Mouse (Mus musculus) cerebellum, postnatal 14 days (tissue): ENCODE measurements around the gene Wdr6.
A peak's percentile ranks its signal among the peaks of the same experiment; 100 is the strongest.
"Not testable (repeated sequence)": the region's sequence is repeated elsewhere in the genome, so short reads cannot be mapped to it uniquely, and the experiment has no call there.

Experiments used
- DNase-seq, 2 experiments: peaks; one replicate each; pipeline ENCODE4 v3.0.0; 2021; ENCODE audit warnings: mixed read lengths in 2 of 2

Gene Wdr6

DNA sequence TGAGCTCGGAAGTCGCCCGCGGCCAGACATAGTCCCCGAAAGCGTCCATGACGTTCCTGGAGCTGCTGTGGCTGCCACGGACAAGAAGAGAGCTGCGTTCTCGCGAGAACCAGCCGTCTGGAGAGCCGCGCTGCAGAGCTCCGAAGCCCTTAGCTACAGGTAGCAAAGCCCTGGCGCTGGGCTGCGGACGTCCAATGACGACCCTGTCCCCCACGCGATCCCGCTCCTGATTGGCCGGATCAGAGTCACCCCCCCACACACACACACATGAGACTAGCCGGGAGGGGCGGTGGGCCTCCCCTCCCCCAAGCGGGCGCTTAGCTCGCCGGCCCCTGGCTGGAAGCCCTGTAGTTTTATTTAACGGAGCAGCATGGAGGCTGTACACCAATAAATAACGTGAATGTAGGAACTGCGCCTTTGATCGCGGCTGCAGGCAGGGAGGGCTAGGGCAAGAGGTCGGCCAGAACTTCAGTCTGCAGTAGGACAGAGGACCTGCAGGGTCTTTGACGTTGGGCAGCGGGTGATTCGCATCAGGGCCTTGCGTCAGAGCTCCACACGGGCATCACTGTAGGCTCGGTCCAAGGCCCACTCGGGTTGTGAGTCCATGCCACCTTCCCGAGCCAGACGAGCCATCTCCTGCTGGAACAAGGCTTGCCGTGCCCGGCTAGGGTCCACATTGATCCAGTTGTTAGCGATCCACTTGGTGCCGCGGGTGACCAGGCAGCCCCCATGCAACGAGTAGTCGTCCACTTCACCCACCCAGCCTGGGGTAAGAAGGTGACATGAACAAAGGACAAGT is at the start of gene Wdr6:
Gene Wdr6 (minus strand): TSS at position 195 of the 799 bp plus-strand sequence.
- peak; percentile 95 for DNase-seq

DNA sequence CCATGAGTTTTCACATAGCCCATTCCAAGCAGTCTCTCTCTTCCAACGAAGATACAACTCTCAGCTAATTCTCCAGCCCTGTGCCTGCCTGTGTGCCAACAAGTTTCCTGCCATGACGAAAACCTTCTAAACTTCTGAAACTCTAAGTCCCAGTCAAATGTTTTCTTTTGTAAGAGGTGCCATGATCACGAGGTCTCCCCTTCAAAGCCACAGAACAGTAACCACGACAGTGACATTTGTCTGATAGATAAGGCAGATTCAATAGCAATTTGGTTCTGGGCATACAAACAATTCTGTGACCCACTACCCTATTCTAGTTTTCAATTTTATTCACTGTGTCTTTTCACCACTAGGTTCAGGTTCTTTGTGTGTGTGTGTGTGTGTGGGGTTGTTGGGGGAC is 49.6 kb upstream of the Wdr6 start:
- no peak for DNase-seq

DNA sequence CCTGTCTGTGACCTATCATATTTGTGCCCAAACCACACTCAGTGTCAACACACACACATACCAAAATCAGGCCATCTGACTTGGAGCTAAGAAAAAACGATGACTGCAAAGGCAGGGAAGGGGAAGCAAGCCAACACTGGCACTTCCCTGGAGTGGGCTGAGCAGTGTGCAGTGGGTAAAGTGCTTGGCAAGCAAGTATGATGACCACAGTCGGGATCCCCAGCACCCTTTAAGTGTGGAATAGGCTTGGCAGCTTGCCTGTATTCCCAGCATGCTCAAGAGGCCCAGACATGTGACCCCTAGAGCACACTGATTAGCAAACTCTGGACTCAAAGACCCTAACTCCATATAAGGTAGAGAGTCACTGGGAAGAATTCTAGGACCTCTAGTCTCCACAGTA is 48.0 kb upstream of the Wdr6 start:
- DNase-seq, result peak; percentile 39 to 44

DNA sequence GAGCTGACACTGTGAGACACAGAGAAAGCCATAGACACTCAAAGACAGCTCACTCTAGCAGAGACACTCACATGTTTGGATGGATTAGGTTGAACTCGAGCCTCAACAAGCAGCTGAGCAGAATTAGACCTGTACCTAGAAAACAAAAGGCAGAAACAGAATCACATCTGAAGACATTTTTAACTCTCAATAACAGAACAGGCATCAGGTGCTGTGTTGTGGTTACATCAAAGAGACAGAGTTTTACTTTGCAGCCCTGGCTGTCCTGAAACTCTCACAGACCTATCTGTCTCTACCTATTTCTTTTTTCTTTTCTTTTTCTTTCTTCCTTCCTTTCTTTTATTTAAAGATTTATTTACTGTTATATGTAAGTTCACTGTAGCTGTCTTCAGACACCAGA is 38.8 kb upstream of the Wdr6 start:
- no peak for DNase-seq

DNA sequence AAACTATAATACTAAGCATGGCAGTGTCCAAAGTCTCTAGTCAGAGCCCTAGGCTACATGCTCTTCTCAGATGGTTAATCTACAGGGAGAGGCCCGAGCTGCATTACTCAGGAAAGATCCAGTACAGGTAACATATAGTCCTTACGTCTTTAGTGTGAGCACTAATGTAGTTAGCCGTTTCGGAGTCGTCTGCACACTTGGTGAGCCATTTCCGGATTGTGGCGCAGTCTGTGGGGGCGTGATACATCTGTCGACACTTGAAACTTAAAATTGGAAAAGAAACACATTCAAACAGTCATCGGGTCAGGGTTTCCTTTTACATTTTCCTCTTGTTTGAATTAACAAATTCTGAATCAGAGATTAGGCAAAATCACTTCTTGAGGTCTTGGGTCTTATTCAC is 32.9 kb upstream of the Wdr6 start:
- no peak for DNase-seq

DNA sequence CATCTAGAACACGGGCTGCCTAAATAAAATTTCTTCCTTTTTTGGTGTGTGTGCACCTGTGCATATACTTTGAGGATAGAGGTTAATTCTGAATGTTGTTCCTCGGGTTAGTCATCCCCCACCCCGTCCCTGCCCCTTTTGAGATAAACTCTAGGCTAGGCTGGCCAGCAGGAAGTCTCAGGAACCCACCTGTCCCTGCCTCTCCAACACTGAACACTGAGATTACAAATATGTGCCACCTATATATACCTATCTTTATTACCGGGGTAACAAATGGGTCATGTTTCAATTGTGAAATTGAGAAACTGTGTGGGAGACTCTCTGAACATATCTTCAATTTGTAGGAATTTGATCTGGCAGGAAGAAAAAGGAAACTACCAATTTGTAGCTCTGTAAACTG is 30.4 kb upstream of the Wdr6 start:
- no peak for DNase-seq

DNA sequence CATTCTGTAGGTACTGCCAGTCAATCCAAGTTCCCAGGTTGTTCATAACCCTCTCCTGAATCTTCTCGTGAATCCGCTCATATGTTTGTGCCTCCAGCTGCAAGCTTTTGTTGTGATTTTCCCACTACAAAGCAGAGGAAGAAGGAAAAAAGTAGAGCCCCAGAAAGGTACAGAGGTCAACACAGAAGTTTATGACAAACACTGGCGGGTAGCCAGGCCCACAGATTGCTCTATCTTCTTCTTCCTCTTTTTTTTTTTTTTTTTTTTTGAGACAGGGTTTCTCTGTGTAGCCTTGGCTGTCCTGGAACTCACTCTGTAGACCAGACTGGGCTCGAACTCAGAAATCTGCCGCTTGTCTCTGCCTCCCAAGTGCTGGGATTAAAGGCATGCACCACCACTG is 29.4 kb upstream of the Wdr6 start:
- not testable (repeated sequence) for DNase-seq

DNA sequence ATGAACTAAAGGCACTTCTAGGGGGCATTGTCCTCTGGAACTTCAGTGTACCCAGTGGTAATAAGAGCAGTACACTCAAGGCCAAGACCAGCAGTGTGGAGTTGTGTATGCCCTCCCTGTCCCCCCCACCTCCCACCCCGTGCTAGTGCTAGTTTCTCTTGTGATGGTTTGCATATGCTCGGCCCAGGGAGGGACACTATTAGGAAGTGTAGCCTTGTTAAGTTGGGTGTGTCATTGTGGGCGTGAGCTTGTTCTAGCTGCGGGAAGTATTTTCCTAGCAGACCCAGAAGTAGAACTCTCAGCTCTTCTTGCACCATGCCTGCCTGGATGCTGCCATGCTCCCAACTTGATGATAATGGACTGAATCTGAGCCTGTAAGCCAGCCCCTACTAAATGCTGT is 23.4 kb upstream of the Wdr6 start:
- no peak for DNase-seq

DNA sequence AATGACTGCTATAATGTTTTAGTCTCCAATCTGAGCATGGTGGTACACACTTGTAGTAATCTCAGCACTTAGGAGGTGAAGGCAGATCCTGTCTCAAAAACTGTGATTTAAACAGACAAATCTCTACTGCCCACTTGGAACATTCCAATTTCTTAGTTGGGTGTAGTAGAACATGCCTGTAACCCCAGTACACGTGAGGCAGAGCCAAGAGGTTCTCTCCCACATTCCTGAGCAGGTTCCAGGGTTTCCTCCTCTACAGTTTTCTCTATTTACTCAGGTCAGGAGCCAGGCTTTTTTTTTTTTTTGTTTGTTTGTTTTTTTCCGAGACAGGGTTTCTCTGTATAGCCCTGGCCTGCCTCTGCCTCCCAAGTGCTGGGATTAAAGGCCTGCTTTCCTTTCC is 21.5 kb upstream of the Wdr6 start:
- DNase-seq, result no peak

DNA sequence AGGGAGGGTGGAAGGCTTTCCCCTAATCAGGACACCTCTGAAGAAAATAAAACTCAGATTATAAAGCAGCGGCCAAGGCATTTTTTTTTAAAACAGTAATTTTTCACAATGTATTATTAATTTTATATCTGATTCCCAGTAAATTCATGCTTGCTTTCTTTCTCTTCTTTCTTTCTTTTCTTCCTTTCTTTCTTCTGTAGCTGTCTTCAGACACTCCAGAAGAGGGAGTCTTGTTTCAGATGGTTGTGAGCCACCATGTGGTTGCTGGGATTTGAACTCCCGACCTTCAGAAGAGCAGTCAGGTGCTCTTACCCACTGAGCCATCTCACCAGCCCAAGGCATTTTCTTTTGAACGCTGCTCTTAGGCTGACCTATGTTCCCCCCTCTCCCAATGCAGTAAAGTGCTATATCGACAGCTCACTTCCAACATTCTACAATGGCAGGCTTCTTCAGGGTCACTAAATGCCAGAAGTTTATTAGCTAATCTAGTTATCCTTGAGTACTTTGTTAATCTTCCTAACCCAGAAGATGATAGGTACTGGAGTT is 20.6 kb upstream of the Wdr6 start:
- DNase-seq, result no peak

DNA sequence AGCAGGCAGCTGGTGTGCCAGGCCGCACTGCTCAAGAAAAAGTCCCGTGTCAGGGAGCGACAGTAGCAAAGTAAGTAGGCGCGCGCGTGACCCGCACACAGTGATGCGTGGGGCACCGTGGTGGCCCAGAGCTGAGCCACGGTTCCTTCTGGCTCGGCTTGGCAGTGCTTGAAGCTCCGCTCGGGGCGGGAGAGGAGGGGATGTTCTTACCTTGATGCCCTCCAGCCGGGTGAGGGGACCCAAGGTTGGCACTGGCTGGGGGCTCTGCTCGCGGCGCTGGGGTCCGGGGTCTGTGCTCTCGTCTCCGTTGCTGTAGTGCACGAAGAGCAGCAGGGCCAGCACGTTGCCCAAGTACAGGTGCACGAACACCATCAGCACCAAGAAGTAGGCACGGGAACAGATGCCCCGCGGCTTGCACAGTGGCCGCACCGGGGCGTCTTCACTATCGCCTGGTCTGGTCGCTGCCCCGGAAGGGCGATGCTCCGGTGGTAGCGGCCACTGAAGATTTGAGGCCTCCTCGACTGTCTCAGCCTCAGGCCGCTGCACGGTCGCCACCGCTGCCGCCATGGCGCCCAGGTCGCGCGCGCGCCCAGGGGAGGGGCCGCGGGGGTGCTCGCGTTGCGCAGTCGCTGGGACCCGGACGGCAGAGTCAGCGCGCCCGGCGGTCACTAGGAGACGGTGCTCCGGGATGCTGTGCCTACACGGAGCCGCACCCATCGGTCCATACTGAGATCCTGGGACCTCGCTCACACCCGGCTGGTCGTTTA is 18.6 kb upstream of the Wdr6 start, which contains the start of gene P4htm:
Gene P4htm (minus strand): TSS at position 670 of the 767 bp plus-strand sequence.
- DNase-seq, result peak; percentile 80 to 83

DNA sequence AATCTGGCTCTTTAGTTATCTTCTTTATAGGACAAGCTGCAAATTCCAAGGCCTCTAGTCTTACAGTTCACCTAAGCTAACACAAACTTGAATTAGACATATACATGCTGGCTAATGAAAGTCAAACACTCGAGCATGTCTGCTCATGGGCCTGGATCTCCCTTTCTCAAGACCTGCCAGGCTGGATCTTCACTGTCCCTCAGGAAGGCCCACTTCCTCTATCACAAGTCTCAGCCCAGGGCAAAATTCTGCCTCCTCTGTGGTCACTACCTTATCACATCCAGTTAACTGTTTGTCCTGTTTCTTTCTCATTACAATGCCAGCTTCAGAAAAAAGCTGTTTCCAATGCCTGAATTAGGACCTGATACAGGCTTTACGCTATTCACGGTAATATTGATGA is 15.8 kb upstream of the Wdr6 start:
- DNase-seq, result no peak

DNA sequence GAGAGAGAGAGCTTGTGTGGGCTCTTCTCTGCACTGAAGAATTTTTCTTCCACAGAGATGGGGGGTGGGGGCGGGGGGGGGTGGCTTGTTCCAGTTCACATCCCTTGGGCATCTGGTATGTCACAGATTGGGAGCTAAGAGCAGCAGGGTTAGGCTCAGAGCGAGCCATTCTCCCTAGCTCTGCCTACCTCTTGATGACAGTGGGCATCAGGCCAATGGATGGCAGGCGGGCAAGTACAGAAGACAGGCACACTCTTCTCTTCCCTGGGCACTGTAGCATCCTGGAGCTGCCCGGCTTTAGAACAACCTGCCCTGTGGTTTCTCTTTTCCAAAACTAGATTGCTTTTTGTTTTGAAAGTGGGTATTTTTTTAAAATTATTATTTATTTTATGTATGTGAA is 12.9 kb upstream of the Wdr6 start:
- DNase-seq, result peak; percentile 74 to 77

DNA sequence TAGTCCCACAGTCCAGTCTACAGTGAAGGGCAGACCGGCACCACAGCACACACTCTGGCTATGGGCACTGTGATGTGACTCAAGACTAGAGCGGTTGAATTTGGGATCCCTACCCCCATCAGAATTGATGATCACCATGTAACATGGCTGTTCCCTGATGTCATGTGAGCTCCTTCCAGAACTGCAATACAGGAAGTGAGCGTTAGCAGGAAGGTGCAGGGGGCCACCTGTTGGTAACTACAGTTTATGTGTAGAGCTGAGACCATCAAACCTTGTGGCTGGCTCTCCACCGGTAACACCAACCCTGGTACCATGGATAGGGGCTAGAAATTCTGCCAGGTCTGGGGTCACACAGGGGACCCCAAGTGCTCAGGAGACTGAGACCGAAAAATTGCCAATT is 10.7 kb upstream of the Wdr6 start:
- DNase-seq, result peak; percentile 28 to 49

DNA sequence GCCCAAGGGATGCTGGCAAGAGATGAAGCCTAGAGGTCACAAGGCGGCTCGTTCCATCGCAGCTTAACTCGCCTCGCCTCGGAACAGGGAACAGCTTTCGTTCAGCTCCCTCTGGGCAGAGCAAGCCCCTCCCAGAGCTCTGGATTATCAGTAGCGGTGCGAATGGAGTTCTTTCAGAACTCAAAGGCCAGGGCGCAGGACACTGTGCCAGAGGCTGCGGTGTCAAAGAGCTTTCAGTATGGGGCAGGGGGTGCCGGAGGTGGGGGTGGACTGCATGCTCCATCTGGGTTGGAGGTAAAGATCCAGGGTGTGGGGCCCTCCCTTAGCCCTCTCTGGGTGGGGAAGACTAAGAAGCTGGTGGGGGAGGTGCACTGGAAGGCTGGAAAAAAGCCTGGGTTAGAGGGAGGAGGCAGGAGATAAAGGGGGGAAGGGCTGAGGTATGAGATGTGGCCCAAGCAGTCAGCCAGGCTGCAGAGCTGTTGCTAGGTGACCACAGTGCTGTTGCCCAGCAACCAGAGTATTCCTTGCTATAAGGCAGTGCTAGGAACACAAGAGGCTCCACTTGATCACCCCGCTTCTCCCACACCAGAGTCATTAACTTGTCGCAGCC is 9.1 kb upstream of the Wdr6 start:
- DNase-seq, result peak; percentile 86 to 87

DNA sequence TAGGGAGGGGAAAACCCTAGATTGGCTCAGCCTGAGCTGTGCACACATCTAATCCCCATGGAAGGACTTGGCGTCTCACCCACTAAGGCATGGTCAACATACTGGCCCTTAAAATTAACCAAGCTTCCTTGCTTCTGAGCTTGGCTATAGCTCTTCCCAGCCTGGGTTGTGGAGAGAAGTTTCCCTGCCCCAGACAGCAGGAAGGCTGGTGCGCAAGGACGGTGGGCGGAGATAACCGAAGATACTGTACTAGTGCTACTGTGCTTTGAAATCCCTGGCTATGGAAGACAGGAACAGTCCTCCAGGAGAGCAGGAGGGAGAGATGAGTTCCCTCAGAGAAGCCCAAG is 778 bp upstream of the Wdr6 start:
- DNase-seq, result no peak

DNA sequence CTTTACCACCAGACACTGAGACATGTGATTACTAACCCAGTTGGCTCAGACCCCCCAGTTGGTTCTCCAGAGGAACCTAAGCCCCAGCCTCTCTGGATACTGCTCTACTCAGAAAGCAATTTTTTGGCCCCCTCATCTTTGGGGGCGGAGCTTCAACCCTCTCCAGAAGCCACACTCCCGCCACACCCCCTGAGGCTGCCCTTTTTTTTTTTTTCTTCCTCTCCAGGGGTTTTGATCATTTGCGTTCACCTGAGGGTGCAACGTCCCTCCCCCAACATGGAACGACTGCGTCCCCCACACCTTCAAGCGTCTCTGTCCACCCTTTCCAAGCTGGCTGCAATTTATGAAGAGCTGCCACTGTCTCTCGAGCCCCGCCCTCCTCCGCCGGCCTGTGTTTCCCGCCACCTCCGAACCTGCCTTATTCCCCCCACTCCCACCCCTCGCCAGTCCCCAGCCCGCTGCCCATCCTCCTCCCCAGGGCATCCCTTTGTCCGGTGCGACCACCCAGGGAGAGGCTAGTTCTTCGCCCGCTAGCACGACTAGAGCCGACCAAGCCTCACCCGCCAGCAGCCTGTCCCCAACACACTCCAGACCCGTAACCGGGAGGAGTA is 500 bp downstream of the Wdr6 start:
- DNase-seq, result peak; percentile 68 to 84

DNA sequence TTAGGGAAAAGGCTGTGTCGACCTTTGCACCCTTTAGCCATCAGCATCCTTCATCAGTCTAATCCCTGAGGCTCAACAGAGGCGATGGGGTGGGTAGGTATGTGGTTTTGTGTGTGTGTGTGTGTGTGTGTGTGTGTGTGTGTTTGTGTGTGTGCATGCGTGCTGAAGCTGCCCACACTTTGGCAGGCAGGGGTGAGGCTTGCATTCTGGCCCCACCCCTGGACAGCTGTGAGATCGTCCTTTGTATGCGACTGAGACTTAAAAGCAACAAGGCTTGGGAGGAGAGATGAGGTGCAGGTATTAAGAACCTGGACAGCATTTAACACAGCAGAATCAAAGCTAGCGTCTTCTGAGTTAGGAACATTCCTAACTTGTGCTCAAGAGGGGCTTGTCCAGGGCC is 1.5 kb downstream of the Wdr6 start:
- DNase-seq, result no peak

DNA sequence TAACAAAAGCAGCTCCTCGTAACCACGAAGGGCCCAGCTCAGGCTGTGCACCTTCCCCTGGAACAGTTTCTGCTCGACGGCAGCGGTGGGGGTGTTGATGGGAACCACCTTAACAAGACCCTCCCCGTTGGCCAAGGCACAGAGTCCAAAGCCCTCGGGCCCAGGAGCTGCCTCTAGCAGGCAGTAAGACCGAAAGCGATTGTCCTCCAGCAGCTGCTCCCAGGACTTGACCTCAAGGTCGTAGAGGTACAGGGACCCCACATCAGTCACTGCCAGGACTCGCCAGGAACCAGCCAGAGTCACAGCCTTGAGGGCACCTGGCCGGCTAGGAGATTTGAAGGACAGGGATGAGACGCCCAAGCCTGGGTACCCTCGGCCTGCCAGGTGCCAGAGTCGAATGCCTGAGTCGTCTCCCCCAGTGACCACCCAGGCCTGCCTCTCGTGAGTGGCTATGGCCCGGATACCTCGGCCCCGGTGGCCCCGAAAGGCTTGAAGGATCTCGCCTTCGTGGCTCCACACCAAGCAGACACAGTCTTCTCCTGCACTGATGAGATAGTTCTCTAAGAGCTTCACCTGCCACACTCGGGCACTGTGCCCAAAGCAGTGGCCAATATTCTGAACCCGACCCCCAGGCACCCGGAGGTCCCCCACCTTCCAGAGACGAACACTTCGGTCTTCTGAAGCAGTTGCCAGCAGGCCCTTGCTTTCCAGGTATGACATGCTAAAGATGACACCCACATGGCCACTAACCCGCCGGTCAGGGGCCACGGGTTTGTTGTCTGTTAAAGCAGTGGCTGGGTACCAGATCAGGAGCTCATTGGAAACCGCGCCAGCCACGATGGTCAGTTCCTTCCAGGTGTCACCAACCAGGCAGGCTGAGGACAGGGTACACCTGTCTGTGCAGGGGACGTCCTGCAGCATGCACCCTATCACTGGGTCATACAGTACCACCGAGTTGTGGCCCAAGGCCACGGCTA is 2.9 kb downstream of the Wdr6 start:
- DNase-seq, result peak in 1 of 2 experiments; percentile 44

DNA sequence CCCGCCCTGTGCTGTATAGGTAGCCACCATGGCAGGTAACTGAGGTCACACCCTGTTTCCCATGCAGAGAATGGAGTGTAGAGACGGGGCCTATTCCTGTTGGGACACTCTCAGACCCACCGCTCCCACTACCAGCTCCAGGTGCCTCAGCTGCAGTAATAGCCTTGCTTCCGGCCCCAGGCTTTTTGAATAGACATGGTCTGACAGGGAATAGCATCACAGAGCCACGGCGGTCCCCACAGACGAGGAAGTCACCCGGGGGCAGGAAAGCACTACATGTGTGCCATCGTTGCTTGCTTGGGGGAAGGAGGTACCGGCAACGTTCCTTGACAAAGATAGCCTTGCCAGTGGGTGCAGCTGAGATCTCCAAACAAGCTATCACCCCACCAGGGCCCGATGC is 3.6 kb downstream of the Wdr6 start:
- peak in 1 of 2 experiments; percentile 18 for DNase-seq

DNA sequence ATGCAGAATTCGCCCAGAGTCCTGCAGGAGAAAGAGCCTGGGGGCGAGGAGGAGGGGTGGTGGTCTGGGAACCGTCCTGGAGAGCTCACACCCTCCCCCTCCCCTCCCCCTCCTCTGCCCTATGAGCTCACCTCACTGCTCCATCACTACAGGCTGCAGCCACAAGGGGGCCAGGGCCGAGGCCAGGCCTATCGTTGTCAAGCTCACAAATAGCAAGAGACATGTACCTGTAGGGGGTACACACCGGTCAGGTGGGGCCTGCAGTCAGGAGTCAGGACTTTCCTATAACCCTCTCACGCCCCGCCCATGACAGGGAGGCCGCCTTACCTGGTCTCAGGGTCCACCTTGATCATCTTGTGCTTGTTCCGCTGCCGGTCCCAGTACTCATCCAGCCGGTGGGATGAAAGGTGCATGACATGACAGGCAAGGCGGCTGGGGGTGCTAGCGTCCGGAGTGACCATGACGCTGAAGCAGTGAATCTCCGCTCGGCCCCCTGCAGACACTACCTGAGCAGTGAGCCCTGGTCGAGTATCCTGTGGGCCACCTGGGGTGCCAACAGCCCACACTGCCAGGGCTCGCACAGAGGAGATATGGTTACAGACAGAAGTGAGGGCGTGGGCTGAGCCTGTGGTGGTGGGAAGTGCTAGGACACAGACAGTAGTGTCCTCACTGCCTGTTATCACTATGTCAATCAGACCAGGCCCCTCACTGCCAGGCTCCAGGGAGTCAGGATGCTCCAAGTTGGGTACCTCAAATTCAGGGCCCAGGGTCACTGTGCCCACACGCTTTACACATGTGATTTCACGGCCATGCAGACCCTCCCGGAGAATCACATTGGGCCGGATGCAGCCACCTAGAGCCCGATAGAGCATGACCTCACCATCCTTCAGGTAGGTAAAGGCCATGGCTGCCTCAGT is 4.5 kb downstream of the Wdr6 start:
- DNase-seq, result peak; percentile 74 to 91
